Mouse (Mus musculus): Measurements from ENCODE around the gene Gper1. TPM values are rescaled to one million over a fixed set of nuclear protein-coding genes. Genes with fewer than 3 reads are reported as not detected.
A peak's percentile ranks its signal among the peaks of the same experiment; 100 is the strongest.

Gene Gper1
- polyA plus RNA-seq, 1 experiment from 2014 or later = 7.6 TPM

- no peak overlapping the region for H3K4me3 ChIP-seq (ENCODE audit: low read length)
- H3K36me3 ChIP-seq (ENCODE audit: control insufficient read depth, insufficient read depth, low read length) = no peaks in the 10 kb centered on the region
- 66% methylated on average over 18 of the region's 18 CpGs for WGBS
- no peaks in the 10 kb centered on the region for H3K27me3 ChIP-seq (ENCODE audit: control insufficient read depth, insufficient read depth, low read depth, low read length)
- H3K4me1 ChIP-seq (replicated peaks; ENCODE audit: control insufficient read depth, insufficient read depth, low read length) = peaks cover 60% of the 10 kb centered on the region
- H3K4me2 ChIP-seq (ENCODE audit: low read depth, low read length) = peak overlapping the region; percentile 89; the same call in 1 of the 2 replicates
- peak overlapping the region; percentile 78 for H3K27ac ChIP-seq (ENCODE audit: low read length)
- peak overlapping the region; percentile 40 for H3K9ac ChIP-seq (ENCODE audit: low read length)
- no peaks in the 10 kb centered on the region for H3K9me3 ChIP-seq (ENCODE audit: control insufficient read depth, low read length)
- no peak for ATAC-seq (ENCODE audit: low read depth)
Observed at GRCm38 (mm10) chr5:139381586-139382513, 41.1 kb upstream of the Gper1 start.

DNA sequence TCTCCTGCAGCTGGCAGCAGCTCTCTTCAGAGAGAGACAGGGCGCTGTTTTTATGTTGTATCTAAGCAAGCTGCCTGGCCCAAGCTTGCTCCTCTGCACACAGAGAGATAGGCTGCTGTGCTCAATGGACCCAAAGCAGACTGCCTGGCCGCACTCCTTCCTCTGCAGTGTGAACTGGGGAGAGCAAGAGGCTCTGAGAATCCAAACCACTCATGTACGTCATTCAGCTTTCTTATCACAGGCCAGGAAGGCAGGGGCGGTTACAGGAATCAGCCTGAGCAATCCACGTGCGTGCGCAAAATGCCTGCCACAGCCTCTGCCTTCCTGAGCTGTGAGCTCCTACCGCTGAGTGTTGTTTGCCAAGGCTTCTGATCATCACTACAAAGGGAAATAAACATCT is 40.2 kb upstream of the Gper1 start:
- peak overlapping the region; percentile 78 for H3K27ac ChIP-seq (ENCODE audit: low read length)
- H3K9me3 ChIP-seq (ENCODE audit: control insufficient read depth, low read length) = no peaks in the 10 kb centered on the region
- ATAC-seq (ENCODE audit: low read depth) = no peak
- no peaks in the 10 kb centered on the region for H3K27me3 ChIP-seq (ENCODE audit: control insufficient read depth, insufficient read depth, low read depth, low read length)
- peak overlapping the region; percentile 40; the same call in 1 of the 2 replicates for H3K9ac ChIP-seq (ENCODE audit: low read length)
- WGBS = 27% methylated on average over 8 of the region's 8 CpGs
- no peak overlapping the region for H3K4me3 ChIP-seq (ENCODE audit: low read length)
- H3K4me2 ChIP-seq (ENCODE audit: low read depth, low read length) = peak overlapping the region; percentile 30
- H3K4me1 ChIP-seq (replicated peaks; ENCODE audit: control insufficient read depth, insufficient read depth, low read length) = peaks cover 55% of the 10 kb centered on the region
- H3K36me3 ChIP-seq (ENCODE audit: control insufficient read depth, insufficient read depth, low read length) = no peaks in the 10 kb centered on the region

GRCm38 (mm10) chr5:139383234-139383633 is 39.7 kb upstream of the Gper1 start:
- Histone ChIP-seq H3K4me2 (ENCODE audit: low read depth, low read length) (no peak overlapping the region), H3K9ac (ENCODE audit: low read length) (no peak overlapping the region; the same call in 1 of the 2 replicates), H3K27me3 (ENCODE audit: control insufficient read depth, insufficient read depth, low read depth, low read length) (no peaks in the 10 kb centered on the region), H3K36me3 (ENCODE audit: control insufficient read depth, insufficient read depth, low read length) (no peaks in the 10 kb centered on the region), H3K9me3 (ENCODE audit: control insufficient read depth, low read length) (no peaks in the 10 kb centered on the region), H3K4me3 (ENCODE audit: low read length) (no peak overlapping the region), H3K4me1 (replicated peaks; ENCODE audit: control insufficient read depth, insufficient read depth, low read length) (peaks cover 54% of the 10 kb centered on the region), H3K27ac (ENCODE audit: low read length) (peak overlapping the region; percentile 78)
- no peak for ATAC-seq (ENCODE audit: low read depth)
- 70% methylated on average over 9 of the region's 9 CpGs for WGBS

GRCm38 (mm10) chr5:139384531-139384930 is 38.4 kb upstream of the Gper1 start:
- Histone ChIP-seq H3K27me3 (ENCODE audit: control insufficient read depth, insufficient read depth, low read depth, low read length) (no peaks in the 10 kb centered on the region), H3K4me2 (ENCODE audit: low read depth, low read length) (no peak overlapping the region), H3K36me3 (ENCODE audit: control insufficient read depth, insufficient read depth, low read length) (no peaks in the 10 kb centered on the region), H3K4me1 (replicated peaks; ENCODE audit: control insufficient read depth, insufficient read depth, low read length) (peaks cover 55% of the 10 kb centered on the region), H3K4me3 (ENCODE audit: low read length) (no peak overlapping the region), H3K9me3 (ENCODE audit: control insufficient read depth, low read length) (no peaks in the 10 kb centered on the region), H3K27ac (ENCODE audit: low read length) (peak overlapping the region; percentile 20; the same call in 1 of the 2 replicates), H3K9ac (ENCODE audit: low read length) (peak overlapping the region; percentile 44)
- ATAC-seq (ENCODE audit: low read depth) = no peak
- 20% methylated on average over 10 of the region's 10 CpGs for WGBS

DNA sequence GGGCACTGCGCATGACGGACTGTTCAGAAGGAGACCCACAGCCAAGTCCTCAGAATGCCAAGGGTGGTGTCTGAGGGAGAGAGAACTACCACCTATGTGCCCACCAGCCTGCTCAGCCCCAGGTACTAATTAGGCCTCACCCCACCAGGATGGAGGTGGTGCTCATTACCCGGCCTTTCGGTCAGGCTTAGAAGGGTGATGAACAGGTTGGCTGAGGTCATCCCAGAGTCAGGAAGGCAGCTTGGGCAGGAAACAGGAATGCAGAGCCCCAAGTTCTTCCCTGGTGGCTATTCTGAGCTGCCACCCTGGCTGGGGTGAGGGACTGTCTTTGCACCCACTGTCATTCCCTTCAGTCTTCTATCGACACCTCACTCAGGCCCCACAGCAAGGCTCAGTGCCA is 36.9 kb upstream of the Gper1 start:
- Histone ChIP-seq H3K4me1 (replicated peaks; ENCODE audit: control insufficient read depth, insufficient read depth, low read length) (peaks cover 54% of the 10 kb centered on the region), H3K27me3 (ENCODE audit: control insufficient read depth, insufficient read depth, low read depth, low read length) (no peaks in the 10 kb centered on the region), H3K4me3 (ENCODE audit: low read length) (no peak overlapping the region), H3K4me2 (ENCODE audit: low read depth, low read length) (no peak overlapping the region), H3K9me3 (ENCODE audit: control insufficient read depth, low read length) (no peaks in the 10 kb centered on the region), H3K36me3 (ENCODE audit: control insufficient read depth, insufficient read depth, low read length) (no peaks in the 10 kb centered on the region), H3K27ac (ENCODE audit: low read length) (no peak overlapping the region), H3K9ac (ENCODE audit: low read length) (no peak overlapping the region)
- WGBS = 96% methylated on average over 5 of the region's 5 CpGs
- no peak for ATAC-seq (ENCODE audit: low read depth)

GRCm38 (mm10) chr5:139387329-139388194 is 35.4 kb upstream of the Gper1 start:
- peak; percentile 13; the same call in 1 of the 2 replicates for ATAC-seq (ENCODE audit: low read depth)
- 76% methylated on average over 10 of the region's 10 CpGs for WGBS
- no peaks in the 10 kb centered on the region for H3K9me3 ChIP-seq (ENCODE audit: control insufficient read depth, low read length)
- peaks cover 40% of the 10 kb centered on the region for H3K4me1 ChIP-seq (replicated peaks; ENCODE audit: control insufficient read depth, insufficient read depth, low read length)
- H3K27me3 ChIP-seq (ENCODE audit: control insufficient read depth, insufficient read depth, low read depth, low read length) = no peaks in the 10 kb centered on the region
- H3K36me3 ChIP-seq (ENCODE audit: control insufficient read depth, insufficient read depth, low read length) = no peaks in the 10 kb centered on the region
- peak overlapping the region; percentile 79 for H3K27ac ChIP-seq (ENCODE audit: low read length)
- H3K4me2 ChIP-seq (ENCODE audit: low read depth, low read length) = no peak overlapping the region
- H3K4me3 ChIP-seq (ENCODE audit: low read length) = no peak overlapping the region
- no peak overlapping the region for H3K9ac ChIP-seq (ENCODE audit: low read length)

- Histone ChIP-seq H3K36me3 (ENCODE audit: control insufficient read depth, insufficient read depth, low read length) (no peaks in the 10 kb centered on the region), H3K4me3 (ENCODE audit: low read length) (no peak overlapping the region), H3K9me3 (ENCODE audit: control insufficient read depth, low read length) (no peaks in the 10 kb centered on the region), H3K27me3 (ENCODE audit: control insufficient read depth, insufficient read depth, low read depth, low read length) (no peaks in the 10 kb centered on the region), H3K9ac (ENCODE audit: low read length) (no peak overlapping the region), H3K4me2 (ENCODE audit: low read depth, low read length) (no peak overlapping the region), H3K27ac (ENCODE audit: low read length) (peak overlapping the region; percentile 79), H3K4me1 (replicated peaks; ENCODE audit: control insufficient read depth, insufficient read depth, low read length) (peaks cover 37% of the 10 kb centered on the region)
- 0 out of 2 replicates have a peak, but pooled peaks have one; percentile 11 for ATAC-seq (ENCODE audit: low read depth)
- WGBS = 57% methylated on average over 4 of the region's 4 CpGs
Observed at GRCm38 (mm10) chr5:139388195-139388570, 34.8 kb upstream of the Gper1 start.

GRCm38 (mm10) chr5:139388694-139389675 is 34.0 kb upstream of the Gper1 start:
- no peaks in the 10 kb centered on the region for H3K36me3 ChIP-seq (ENCODE audit: control insufficient read depth, insufficient read depth, low read length)
- no peak overlapping the region for H3K4me3 ChIP-seq (ENCODE audit: low read length)
- 60% methylated on average over 17 of the region's 17 CpGs for WGBS
- ATAC-seq (ENCODE audit: low read depth) = no peak
- H3K27ac ChIP-seq (ENCODE audit: low read length) = peak overlapping the region; percentile 79
- no peaks in the 10 kb centered on the region for H3K27me3 ChIP-seq (ENCODE audit: control insufficient read depth, insufficient read depth, low read depth, low read length)
- H3K4me2 ChIP-seq (ENCODE audit: low read depth, low read length) = no peak overlapping the region
- 0 out of 2 replicates have a peak overlapping the region, but pooled peaks have one; percentile 10 for H3K9ac ChIP-seq (ENCODE audit: low read length)
- no peaks in the 10 kb centered on the region for H3K9me3 ChIP-seq (ENCODE audit: control insufficient read depth, low read length)
- H3K4me1 ChIP-seq (replicated peaks; ENCODE audit: control insufficient read depth, insufficient read depth, low read length) = peaks cover 36% of the 10 kb centered on the region

Data from lung, embryonic 16.5 days (tissue).